Mouse (Mus musculus) lung, postnatal 14 days (tissue): ENCODE measurements at regions not wholly inside any gene's neighbourhood (a gene's known extent, or its start where the extent isn't known, plus 50 kb on each side); places are given as distances from the start of the nearest gene placed in this dataset.
A peak's percentile ranks its signal among the peaks of the same experiment; 100 is the strongest.

ENCODE experiments used
- DNase-seq: peaks from one replicate; pipeline ENCODE4 v3.0.0; 2021

DNA sequence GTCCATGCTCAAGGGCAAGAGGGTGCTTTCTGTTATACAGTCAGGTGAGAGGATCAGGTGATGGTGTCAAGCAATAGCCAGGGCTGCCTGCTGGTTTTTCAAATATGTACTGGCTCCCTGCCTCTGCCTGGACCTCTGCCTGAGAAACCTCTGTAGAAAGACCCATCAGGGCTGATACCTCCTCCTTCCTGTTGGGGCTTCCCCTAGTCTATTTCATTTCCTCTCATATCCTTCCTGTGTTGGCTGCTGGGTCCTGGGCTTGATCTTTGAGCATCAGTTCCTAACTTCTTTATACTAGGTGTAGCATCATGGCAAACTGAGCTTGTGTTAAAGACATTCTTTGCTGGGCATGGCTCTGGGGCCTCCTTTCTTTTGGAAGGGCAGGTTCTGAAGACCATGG is 89.5 kb downstream of the Tmem38b start:
- DNase-seq, result no peak

DNA sequence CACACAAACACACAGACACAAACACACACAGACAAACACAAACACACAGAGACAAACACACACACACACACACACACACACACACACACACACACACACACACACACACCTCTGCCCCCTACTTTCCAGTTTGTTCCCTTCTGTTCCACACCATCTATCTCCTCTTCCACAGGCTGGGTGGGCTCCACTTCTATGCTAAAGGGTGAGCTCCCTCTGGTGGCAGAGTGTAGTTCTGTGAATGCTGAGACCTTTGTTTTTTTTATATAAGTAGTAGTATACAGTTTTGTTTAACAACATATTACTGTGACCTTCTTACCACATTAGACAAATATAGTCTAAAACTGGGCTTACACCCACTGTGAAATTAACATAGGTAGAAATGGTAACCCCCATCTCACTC is 93.3 kb downstream of the Tmem38b start:
- DNase-seq, result peak; percentile 70

DNA sequence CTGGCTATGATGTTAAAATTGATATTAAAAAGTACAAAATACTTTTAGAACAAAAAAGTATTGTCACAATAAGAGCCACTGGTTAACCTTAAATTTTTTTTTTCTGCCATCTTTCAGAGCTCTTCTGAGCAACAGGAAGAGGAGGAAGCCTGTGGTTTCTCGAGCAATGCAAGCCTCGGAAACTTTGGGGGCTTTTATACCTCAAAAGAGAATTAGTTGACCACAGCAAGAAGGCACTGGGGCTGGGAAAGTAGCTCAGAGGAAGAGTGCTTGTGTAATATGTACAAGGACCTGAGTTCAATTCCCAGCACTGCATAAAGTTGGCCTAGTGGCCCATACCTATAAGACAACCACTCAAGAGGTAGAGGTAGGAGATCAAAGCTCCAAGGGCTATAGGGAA is 94.7 kb downstream of the Tmem38b start:
- no peak for DNase-seq

DNA sequence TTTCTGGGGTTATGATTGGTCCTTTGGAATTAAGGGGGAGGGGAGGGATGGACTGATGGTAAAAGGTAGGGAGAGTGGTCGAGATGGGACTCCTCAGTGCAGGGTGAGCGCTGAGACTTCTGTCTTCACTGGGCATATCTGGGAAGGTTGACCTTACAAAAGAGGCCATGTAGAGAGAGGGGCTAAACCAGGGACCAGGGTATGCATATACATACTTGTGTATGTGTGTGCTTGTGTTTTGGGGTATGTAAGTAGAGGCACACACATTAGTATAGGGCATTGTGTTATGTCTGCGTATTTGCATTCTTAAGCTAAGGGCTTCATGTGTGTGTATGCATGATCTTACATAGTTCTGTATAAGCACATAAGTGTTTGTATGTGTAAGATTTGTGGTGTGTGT is 105.2 kb downstream of the Tmem38b start:
- no peak for DNase-seq

DNA sequence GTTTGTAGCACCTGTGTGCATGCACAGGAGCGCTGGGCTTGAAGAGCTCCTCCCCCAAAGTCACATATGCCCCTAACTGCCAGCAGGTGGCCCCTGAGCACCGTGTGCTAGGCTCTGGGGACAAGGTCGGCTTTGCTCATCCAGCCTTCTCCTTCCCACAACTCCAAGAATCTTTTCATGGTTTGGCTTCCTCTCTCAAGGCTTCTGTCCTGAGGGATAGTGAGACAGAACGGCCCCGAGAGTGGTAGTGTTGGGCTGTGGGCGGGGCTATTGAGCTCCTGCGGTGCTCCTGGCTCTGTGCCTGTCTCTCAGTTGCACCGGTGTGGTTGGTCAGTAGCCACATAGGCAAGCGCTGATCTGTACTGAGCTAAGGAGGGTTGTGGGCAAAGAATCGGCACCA is 105.7 kb downstream of the Tmem38b start:
- peak; percentile 47 for DNase-seq

DNA sequence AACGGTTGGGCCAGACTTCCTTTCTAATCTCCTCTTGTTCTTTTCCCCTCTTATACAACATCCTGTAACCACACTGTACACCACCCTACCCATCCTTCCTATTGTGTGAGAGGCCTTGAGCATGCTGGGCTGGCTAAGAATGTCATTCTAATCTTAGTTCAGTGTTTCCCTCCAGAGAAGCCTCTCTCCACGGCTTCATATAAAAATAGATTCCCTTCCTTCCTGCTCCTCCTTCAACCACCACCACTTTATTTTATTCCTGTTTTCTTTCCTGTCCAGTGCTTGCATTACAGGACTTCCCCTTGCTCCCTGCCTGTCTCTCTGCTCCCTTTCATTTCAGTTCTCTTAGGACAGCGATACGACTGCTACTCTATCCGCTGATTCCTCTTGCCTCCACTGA is 109.5 kb downstream of the Tmem38b start:
- no peak for DNase-seq

DNA sequence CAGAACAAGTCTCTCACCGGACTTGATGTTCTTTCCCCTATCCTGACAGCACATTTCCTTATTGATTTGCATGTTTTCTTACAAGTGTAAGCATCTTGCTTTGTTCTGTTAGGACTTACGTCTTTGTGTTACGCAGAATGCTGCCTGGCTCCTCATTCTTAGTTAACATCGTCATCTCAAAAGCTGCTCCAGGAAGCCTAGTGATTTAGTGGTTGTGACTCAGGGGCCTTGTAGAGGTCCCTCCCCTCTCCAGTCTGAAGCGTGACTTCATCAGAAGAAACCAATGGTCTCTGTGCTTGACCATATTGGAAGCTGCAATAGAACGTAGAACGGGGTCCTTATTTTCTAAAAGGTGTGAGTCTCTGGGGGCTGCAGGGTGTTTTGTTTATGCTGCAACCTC is 122.9 kb downstream of the Tmem38b start:
- no peak for DNase-seq

DNA sequence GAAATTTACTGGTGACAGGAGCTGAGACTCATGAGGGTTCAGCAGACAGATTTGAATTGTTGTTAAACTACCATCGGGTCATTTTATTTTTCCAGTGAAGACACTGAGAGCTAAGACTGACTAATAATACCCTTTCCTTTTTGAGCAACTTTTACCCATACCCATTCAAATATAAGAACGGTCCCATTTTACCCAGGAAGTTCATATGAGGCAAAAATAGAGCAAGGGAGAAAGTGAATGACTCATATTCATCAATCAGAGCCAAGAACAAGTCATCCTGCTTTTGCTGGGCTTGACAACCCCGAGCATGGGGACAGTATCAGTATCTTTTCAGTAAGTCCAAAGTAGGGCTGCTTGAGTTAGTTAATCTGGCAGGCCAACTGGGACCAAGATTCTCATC is 123.3 kb downstream of the Tmem38b start:
- DNase-seq, result no peak

DNA sequence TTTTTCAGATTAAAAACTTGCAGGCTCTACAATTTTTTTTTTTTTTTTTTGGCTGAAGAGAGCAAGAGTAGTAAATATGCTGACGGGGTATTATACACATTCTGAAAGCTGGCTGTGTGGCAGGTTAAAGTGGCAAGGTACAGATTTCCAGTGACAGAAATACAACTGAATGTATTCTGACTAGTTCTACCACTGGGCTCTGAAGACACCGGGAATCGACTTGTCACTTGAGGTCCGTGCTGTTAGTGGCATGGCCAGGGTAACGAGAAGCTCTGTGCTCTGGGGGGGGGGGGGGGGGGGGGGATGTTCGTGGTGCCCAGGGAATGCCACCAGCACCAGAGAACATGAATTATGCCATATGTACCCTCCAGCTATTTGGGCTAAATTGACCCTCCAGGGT is 124.7 kb downstream of the Tmem38b start:
- DNase-seq, result no peak

DNA sequence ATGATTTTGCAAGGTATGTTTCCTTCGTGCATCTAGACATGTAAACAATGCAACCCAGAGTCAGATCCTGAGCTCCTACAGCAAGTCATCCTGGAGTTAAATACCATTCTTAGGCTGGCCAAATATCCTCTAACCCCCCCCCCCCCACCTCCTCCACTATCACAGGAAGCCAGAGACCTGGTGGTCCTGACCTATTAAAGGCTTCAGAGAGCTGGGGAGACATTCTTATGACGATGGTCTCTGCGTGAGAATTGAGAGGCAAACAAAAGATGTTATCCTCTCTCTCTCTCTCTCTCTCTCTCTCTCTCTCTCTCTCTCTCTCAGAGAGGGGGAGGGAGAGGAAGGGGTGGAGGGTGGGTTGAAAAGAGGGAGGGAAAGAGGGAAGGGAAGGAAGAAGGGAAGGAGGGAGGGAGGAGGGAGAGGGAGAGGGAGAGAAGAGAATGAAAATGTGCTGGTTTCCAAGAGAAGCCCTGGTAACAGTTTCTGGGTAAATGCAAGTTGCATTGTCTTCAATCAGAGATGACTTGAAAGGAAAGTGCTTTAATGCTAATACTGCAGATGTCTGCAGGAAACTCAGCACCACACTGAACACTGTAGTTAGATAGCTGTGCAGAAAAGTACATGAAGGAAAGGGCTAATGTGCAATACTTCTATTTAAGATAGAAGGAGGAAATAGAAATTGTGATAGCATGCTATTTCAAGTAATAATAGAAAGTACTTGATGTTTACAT is 125.3 kb downstream of the Tmem38b start:
- no peak for DNase-seq

DNA sequence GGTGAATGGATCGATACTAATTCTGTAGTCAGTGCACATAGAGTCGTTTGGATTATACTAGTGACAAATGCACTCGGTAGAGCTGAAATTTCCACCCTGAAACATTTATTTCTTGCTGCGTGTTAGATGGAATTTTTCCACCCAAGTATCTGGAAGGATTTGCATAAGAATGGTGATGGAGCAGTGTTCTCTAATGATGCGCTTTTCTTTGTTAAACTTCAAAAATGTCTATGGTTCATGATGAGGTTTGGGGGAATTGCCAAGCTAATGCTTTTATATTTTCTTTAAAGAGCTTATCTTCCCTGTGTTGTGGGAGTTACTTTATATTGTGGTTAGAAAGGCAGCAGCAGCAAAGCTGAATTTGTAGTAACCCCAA is 125.9 kb downstream of the Tmem38b start:
- no peak for DNase-seq

DNA sequence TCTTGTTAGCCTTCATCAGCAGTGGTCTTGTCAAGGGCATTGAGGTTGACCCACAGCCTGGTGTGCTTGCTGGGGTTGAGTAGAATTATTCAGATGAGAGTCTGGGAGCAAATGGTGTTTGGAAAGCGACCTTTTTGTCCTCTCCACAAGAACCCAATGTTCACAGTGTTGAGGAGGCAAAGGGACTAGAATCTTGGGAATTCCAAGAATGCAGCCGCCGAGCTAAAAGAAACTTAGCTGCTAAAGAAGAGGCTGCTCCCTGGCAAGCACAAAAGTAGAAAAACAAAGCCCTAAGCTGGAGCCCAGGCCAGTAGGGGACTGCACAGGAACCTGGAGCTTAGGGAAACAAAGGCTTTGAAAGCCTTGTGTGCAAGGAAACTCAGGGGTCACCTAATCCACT is 126.4 kb downstream of the Tmem38b start:
- peak; percentile 33 for DNase-seq

DNA sequence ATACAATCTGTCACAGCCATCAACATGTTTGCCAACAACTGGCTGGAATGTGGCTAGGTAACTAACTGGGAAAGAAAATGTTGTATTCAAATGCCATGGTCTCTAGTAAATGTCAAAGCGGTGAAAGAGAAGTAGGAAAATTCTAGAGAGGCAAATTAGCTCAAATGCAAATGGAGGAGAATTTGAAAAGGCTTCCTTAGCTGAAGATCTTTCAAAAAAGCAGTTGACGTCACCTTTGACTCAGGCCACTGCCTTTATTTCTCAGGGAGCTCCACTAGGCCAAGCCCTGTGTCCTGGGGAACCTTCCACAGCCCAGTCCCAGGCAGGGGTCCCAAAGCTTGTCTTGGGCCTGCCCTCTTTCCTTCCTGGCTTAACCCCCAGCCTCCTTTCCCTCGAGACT is 136.6 kb downstream of the Tmem38b start:
- DNase-seq, result no peak

DNA sequence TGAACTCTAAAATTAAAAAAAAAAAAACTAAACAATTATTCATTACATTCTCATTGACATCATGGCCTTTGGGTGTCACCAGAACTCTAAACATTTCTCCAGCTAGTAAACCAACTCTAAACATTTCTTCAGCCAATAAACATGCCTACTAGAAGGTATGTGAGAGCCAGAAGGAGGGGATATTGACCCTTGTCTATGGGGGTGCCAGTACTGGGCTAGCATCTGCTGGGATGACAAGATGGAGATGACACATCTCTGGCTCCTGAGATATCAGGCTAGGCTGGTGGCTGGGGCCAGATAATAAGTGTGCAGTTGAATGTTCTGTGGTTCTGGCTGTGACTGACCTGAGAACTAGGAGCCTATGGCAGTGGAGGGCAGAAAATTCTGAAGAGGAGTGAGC is 144.6 kb downstream of the Tmem38b start:
- peak; percentile 5 for DNase-seq

DNA sequence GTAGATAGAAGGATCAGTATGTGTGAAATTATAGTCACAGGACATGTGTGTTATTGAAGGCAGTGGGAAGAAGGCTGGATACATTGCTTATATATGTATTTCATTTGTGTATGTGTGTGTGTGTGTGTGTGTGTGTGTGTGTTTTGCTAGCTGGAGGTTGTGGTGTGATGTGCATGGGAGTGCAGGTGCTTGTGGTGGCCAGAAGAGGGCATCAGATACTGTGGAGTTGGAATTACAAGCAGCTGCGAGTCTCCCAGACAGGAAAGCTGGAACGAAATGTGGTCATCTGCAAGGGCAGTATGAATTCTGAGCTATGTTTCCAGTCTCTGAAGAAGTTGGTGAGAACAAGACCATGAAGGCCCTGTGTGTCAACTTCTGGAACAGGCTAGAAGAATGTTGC is 145.1 kb downstream of the Tmem38b start:
- DNase-seq, result no peak

DNA sequence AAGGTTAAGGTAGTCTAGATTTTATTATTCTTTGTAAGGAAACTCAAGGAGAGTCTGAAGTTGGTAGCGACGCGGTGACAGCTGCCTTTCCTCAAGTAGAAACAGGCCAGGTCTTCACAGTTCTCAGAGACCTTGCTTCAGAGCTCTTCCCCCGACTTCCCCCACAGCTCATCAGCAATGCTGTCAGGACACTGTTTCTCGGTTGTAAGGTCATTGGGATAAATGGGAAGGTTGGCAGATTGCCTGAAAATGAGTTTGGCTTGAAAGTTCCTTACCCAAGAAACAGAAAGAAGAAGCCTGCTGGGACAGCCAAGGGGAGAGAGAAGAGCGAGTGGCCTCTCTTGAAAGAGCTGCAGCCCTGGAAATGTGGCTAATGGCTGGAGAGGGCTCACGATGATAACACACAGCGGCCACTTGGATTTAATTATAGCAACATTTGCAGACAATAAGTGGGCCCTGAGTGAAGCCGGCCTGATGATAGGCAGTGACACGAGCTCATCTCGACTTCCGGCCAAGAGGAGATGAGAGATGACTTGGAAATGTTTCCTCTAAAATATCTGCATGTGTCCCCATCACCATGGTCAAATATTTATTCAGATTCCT is 150.3 kb downstream of the Tmem38b start:
- DNase-seq, result peak; percentile 38

DNA sequence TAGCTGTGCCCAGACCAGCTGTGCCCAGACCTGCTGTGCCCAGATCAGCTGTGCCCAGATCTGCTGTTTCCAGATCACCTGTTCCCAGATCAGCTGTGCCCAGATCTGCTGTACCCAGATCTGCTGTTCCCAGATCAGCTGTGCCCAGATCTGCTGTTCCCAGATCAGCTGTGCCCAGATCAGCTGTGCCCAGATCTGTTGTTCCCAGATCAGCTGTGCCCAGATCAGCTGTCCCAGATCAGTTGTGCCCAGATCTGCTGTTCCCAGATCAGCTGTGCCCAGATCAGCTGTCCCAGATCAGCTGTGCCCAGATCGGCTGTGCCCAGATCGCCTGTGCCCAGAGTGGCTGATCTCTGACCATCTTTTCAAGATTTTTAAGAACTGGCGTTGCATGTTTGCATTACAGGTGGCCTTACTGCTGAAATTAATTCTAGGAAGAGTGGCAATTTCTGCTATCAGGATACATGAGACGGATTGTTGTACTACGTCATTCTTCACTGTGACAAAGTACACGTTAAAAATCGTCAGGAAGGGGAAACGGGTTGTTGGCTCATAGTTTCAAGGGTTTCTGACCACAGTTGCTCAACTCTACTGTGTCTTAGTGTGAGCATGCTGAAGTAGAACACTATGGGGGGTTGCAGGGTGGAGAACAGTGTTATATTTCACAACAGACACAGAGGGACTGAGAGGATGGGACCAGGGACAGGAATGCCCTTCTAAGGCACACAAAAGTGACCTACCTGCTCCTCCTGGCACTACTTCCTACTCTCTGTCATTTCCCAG is 160.9 kb downstream of the Tmem38b start:
- no peak for DNase-seq

DNA sequence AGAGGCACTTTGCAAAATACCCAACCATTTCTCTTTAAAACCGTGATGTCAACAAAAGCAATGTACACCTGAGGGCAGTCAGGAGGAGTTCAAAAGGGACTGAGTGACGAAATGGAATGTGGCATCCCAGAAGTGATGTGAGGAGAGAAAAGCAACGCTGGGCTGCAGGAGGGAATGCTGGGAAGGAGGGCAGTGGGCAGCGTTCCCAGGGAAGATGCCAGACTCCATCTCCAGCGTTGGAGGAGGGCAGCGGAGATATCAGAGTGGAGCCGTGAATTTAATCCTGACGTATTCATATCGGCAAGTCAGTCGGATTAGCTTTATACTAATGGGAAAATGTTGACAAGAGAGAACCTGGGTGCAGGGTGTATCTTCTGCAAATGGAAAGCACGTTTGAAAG is 161.7 kb downstream of the Tmem38b start:
- no peak for DNase-seq

DNA sequence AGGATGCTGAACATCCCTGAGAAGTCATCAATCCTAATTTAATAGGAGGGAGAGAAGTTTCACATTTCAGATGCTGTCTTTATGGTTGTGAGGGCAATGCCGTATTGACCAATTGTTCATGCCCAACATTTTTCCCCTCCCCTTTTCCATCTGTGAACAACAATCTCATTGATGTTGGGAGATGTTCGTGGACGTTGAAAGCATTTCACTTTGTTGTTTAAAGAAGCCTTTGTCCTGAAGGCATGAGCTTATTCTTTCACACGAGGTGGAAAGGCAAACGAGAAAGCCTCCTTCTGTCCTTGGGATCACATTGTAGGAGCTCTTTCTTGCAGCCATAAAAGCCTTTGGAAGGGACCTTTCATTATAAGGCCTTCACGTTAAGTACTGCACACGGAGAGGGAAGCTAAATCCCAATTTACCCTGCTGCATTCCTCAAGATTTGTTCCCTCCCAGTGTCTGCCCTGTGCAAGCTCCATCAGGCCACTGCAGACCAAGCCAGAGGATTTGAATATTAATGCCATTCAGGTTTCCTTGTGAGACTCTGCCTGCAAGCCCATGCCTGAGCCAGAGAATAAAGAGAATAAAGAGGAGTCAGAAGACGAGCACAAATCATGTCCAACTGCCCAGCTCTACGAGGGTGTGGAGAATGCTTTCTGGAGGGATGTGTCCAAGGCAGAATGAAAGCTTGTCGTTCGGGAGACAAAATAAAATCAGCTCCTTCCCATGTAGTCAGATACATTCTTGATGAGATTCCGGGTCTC is 195.4 kb downstream of the Tmem38b start:
- DNase-seq, result no peak

DNA sequence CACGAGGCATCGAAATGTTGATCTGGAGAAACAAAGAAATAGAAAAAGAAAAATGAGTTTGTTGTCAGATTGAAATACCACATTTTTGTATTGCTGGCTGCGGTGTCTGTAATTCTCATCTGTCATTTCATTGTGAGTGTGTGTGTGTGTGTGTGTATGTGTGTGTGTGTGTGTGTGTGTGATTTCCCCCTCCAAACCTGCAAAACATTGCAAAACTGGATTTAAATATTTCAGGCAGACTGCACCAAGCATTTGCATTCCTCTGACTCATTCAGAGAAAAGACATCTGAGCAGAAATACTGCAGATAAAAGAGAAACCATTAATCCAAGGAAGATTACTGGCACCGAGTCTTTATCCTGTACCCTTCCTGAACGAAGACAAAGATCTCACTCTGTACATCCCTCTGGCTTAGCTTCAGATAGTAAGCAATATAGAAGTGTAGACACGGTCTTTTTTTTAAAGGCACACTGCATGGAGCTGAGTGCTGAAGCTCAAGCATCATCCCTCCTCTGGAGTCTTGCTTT is 196.1 kb downstream of the Tmem38b start:
- DNase-seq, result no peak

DNA sequence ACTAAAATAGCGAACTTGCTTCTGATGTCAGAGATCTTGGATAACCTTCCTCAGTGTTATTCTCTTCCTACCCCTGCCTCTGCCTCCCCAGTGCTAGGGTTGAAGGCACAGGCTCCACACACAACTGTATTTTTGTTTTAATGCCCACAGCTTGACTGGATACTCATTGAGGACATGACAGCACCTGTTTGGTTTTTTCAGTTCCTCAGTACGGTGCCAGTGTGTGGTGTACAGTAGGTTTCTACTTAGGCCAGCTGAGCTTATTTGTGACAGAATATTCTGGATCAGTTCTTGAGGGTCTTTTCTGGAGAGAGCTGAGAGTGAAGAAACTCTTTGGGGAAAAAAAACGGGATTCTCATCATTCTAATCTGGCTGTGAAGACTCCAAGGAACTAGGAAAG is 201.1 kb downstream of the Tmem38b start:
- DNase-seq, result no peak

DNA sequence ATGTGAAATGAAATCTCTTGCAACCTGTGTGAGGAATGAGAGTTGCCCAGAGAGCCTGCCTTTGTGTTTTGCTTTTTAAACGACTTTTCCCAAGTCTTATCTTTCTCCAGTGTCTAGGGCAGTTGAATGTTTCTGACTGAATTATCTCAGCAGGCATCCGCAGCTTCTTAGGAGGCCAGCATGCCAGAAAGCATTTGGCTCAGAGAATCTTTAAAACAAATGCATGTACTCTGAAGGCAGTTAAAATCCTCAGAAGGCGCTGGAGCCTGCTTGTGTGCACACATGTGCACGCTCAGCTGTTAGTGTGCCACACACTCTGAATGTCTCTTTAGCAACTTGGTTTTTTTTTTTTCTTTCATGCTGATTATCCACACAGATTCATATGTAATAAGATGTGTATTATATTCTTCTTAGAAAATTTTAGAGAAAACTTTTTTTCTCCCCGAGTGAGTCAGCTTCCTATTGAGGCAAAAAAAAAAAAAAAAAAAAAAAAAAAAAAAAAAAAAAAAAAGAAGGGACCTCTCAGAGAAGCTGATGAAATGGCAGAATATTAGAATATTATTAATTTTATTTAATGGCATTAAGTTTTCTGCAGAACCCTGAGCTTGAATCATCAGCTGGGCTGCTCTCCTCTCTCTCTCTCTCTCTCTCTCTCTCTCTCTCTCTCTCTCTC is 201.9 kb downstream of the Tmem38b start:
- no peak for DNase-seq
